Mouse (Mus musculus) lung, postnatal 14 days (tissue): ENCODE data around the gene Ctc1.
"Not testable (repeated sequence)": the region's sequence is repeated elsewhere in the genome, so short reads cannot be mapped to it uniquely, and the experiment has no call there.

Source experiments
- DNase-seq: peaks from one replicate; pipeline ENCODE4 v3.0.0; 2021

Gene Ctc1

DNA sequence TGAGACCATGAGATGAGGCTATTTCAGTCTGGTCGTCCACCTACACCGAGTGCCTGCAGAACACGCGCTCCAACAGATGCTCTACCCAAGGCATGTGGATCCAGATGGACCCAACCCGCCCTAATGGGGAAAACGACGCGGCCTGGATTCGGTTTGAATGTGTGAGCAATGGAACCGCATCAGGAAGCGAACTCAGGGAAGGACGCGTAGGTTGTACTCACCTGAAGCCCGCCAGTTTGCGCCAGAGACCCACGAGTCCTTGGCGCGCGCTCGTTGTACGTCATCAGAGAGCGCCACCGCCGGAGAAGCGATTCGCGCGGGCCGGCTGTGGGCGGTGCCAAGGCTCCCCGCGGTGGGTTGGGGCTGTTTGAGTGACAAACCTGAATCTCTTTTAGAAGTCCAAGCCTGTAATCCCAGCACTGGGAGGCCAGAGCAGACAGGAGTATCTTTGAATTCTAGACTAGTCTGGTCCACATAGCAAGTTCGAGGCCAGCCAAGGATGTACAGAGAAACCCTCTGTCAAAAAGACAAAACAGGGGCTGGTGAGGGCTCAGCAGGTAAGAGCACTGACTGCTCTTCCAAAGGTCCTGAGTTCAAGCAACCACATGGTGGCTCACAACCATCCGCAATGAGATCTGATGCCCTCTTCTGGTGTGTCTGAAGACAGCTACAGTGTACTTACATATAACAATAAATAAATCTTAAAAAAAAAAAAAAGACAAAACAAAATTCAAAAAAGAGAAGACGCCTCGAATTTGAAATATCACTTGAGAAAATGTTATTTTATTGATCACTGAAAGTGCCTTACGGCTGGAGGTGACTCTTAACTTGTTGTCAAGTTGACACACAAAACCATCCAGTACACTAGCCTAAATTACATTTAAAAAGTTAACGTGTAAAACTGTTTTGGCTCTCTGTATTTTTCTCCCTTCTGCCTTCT lies 7.3 kb upstream of the Ctc1 start, which contains the start of gene Pfas:
Gene Pfas, minus strand, starts transcription at position 279 of the 940 bp plus-strand sequence.
- peak; percentile 90 for DNase-seq

- no peak for DNase-seq
Observed at GRCm38 (mm10) chr11:69009508-69009907, 6.2 kb upstream of the Ctc1 start.

DNA sequence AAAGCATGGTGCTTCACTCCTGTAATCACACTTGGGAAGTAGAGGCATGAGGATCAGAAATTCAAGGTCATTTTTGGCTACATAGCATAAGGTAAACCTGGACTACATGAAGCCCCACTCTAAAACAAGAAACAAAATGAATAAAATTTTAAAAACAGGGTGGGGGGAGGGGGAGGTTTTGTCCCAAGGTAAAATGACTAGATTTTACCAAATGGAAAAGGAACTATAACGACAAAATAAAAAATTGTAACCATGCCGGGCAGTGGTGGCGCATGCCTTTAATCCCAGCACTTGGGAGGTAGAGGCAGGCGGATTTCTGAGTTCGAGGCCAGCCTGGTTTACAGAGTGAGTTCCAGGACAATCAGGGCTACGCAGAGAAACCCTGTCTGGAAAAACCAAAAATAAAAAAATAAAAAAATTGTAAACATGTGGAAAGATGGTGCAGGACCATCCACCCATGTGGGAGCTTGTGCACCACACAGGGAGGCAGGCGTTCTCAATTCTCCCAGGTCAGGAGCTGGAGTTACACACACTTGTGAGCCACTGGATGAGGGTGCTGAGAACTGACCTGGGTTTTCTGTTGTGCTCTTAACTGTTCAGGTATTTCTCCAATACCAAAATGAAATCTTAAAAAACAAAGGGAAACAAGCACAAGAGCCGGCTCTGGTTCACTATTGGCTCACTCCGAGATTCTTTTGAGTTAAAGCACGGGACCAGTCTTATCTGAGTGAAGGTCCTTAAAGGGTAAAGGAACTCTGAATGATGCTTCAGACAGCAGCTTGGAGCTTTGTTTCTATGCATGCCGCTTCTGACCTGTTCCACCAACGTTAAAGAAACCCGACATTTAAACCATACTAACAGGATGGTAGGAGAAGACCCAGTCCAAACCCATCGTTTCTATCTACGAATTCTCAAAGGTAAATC lies 5.0 kb upstream of the Ctc1 start:
- DNase-seq: no peak

GRCm38 (mm10) chr11:69011445-69011844 lies 4.3 kb upstream of the Ctc1 start:
- DNase-seq: not testable (repeated sequence)

DNA sequence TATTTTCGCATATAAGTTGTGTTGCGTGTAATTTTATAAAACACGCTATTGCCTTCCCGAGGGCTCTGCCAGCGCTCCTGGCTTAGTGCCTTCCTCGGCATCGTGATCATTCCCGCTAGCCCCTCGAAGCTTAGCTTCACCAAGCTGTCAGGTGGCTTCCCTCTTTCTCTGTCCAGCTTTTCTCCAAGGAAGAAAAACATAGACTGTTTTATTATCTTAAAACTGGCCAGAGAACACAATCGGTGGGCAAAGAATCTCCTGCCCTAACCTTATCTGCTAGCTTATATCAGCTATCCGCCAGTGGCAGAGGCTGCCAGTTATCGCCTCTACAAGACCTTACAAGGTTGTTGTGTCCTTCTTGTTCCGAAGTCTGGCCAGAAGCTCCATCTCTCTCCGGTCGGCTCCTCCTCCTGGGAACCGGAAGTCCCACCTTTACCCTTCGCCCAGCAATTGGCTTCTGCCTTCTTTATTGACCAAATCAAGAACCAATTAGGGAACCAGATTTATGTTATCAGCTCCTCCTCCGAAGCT lies 3.6 kb upstream of the Ctc1 start:
- DNase-seq: peak; percentile 89

- DNase-seq: no peak
Observed at GRCm38 (mm10) chr11:69016755-69017154, 1.0 kb downstream of the Ctc1 start.

DNA sequence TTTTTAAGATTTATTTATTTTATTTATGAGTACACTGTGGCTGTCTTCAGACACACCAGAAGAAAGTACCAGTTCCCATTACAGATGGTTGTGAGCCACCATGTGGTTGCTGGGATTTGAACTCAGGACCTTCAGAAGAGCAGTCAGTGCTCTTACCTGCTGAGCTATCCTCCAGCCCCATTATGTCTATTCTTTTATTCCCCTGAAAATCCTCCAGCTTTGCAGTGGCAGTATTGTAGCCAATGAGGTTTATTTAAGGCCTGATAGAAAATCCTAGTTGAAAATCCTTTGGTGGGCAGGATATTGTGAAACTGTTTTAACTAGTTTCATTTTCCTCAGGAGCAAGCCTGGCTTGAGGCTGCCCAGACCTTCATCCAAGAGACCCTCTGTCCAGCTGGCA lies 5.0 kb downstream of the Ctc1 start:
- DNase-seq: no peak

GRCm38 (mm10) chr11:69026562-69026961 lies 10.9 kb downstream of the Ctc1 start:
- DNase-seq: no peak

- DNase-seq: no peak
Observed at GRCm38 (mm10) chr11:69028805-69029204, 13.1 kb downstream of the Ctc1 start.

DNA sequence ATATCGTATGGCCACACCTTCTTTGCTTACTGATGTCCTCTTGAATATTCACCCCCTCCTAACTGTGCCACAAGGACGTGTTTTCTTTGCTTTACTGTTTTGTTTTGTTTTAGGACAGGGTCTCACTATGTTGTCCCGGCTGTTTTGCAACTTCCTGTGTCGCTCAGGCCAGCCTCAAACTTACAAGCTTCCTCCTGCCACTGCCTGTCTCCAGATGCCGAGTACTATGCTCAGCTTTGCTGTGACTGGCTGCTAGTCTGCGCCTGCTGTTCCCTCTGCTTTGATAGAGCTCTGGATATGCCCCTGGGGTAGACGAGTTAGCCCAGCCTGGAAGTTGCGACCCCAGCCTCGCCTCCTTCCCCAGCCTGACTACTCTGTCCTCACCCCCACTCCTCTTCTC lies 17.8 kb downstream of the Ctc1 start:
- DNase-seq: no peak

DNA sequence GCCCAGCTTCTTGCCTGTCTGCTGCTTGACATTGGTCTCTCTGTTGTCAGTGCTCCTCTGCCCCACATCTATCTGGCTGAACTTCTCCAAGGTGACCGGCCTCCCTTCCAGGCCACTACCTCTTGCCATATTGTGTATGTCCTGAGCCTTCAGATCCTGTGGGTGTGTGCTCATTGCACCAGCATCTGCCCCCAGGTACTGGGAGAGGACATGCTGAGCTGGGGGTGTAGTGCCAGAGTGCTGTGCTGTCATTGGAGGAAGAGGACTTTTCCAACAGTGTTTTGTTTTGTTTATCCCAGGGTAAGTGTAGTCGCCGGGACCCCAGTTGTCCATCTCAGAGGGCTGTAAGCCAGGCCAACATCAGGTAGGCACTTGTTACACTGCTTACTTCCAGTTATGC lies 18.9 kb downstream of the Ctc1 start:
- no peak for DNase-seq

DNA sequence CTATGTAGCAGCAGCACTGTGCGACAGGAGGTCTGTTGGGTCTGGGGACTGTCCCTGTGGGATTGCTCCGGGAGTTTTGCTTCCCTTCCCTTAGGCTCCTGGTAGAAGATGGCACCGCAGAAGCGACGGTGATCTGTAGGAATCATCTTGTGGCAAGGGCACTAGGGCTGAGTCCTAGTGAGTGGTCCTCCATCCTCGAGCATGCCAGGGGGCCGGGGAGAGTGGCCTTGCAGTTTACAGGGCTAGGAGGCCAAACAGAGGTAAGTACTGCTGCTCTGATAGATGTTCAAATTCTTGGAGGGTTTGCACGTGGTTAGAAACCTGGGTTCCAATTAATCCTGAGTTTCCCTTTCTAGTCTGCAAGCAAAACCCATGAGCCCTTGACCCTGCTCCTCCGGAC lies 19.7 kb downstream of the Ctc1 start:
- no peak for DNase-seq

DNA sequence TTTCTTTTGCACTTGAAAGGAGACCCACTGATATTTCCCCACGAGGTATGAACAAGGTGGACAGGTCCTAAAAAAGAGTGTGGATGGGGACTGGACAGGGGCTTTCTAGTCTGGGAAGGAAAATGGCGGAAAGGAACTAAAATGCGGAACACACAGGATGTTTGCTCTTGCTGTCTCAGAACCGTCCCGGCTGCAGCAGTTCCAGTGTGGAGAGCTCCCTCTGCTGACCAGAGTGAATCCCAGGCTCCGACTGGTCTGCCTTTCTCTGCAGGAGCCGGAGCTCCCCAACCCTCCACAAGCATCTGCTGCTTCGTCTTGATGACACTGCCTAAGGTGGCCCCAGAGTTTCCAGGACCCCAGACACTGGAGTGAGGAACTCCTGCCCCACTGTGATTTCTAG lies 20.1 kb downstream of the Ctc1 start:
- peak; percentile 91 for DNase-seq

GRCm38 (mm10) chr11:69036486-69037230 lies 20.9 kb downstream of the Ctc1 start:
- peak; percentile 93 for DNase-seq

- DNase-seq: peak; percentile 89
Observed at GRCm38 (mm10) chr11:69037231-69038061, 21.7 kb downstream of the Ctc1 start.

DNA sequence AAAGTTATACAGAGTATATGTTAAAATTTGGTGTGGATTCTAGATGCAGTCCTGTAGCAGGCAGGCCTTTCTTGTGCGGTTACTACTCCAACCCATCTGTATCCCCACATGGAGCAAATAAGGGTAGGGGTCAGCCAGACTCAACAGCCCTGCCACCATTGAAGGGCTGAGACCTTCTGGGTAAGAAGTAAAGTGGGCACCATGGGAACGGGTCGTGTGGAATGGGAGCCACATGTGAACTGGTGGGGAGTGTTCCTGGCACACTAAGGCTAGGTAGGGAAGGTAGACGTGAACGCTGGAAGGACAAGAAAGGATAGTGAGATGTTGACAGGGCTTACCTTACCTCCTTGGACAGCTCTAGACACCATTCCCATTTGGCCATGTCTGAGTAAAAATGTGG lies 22.5 kb downstream of the Ctc1 start:
- no peak for DNase-seq

DNA sequence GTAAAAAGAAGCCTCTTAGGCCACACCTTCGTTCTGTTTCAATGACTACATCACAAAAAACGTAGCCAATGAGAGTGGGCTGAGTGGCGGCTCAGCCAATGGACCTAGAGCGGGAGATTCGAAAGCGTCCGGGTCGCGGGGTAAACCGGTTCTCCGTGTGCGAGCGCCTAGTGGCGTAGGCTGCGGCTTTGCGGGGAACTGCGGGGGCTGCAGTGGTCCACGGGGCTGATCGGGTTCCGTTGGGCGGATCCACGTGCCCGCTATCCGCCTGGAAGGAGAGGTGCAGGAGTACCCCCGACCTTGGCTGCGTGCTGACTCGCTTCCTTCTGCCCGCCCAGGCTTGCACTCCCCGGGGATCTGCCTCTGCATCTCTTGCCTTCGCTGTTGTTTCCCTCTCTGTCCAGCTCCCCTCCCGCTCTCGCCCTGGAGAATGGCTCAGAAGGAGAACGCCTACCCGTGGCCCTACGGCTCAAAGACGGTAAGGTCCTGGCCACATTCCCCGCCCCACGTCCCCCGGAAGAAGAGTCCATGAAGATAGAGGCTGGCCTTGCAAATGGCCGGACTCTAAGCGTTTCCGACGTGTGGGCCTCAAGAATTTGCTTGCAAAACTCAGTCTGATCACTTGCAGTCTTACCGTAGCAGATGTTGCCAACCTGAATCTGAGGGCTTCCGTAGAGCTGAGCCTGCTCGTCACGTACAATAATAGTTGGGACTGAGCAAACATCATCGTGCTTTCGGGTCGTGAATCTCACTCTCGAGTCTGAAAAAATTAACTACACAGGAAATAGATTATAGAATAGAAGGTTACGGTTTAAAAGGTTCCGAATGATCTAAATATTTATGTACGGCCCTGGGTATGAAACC lies 30.1 kb downstream of the Ctc1 start, which contains the start of gene Aurkb:
Gene Aurkb, plus strand, starts transcription at position 117 of the 864 bp plus-strand sequence.
- peak; percentile 89 for DNase-seq

DNA sequence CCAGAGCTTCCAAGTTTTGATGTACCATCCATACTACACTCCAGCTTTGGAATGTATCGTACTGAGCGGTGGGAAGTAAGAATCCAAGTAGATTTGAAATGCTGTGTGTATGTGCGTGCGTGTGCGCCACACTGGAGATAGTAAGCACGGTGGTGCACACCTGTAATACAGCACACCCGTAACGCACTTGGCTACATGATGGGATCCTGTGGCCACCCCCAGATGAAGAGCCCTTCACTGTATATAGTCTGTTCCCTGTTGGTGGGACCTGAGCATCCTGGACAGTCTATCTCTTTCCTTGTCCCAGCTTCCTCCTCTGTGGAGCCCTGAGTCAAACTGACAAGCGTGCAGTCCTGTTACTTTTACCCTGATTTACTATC lies 30.7 kb downstream of the Ctc1 start:
- no peak for DNase-seq

- no peak for DNase-seq
Observed at GRCm38 (mm10) chr11:69047592-69047991, 31.9 kb downstream of the Ctc1 start.

GRCm38 (mm10) chr11:69048151-69048550 lies 32.4 kb downstream of the Ctc1 start:
- DNase-seq: no peak

GRCm38 (mm10) chr11:69050748-69051147 lies 35.0 kb downstream of the Ctc1 start:
- no peak for DNase-seq
